Mouse (Mus musculus) intestine, postnatal 0 days (tissue): ENCODE data around the gene Cbln4. TPM values are rescaled to one million over a fixed set of nuclear protein-coding genes. Genes with fewer than 3 reads are reported as not detected.
A peak's percentile ranks its signal among the peaks of the same experiment; 100 is the strongest.

ENCODE experiments used
- ATAC-seq: fragments of 200-750 bp; cut with Nextera tagmentation; 2 replicates; pipeline ENCODE4 v1.8.0; 2017; ENCODE audit warnings: mild to moderate bottlenecking, moderate TSS enrichment, moderate library complexity
- H3K27ac ChIP-seq: fragments of 300-500 bp; sonication (generic); 2 replicates; pipeline ENCODE4 v1.5.1; 2014; ENCODE audit warnings: mild to moderate bottlenecking, low read depth, low read length, moderate library complexity
- H3K27me3 ChIP-seq: fragments of 300-500 bp; sonication (generic); replicated peaks from 2 replicates; pipeline ENCODE4 v1.6.1; 2014; ENCODE audit warnings: low read length, mixed read lengths; ENCODE audit not compliant: control insufficient read depth, insufficient read depth
- H3K36me3 ChIP-seq: fragments of 300-500 bp; sonication (generic); 2 replicates; pipeline ENCODE4 v1.6.1; 2014; ENCODE audit warnings: mild to moderate bottlenecking, moderate library complexity; ENCODE audit not compliant: control insufficient read depth, insufficient read depth
- H3K4me1 ChIP-seq: fragments of 300-500 bp; sonication (generic); replicated peaks from 2 replicates; pipeline ENCODE4 v1.6.1; 2014; ENCODE audit warnings: antibody characterized with exemption, low read length, mixed read lengths; ENCODE audit not compliant: control insufficient read depth, insufficient read depth
- H3K4me2 ChIP-seq: fragments of 300-500 bp; sonication (generic); replicated peaks from 2 replicates; pipeline ENCODE4 v1.6.1; 2014; ENCODE audit warnings: low read depth, mild to moderate bottlenecking, moderate library complexity
- H3K4me3 ChIP-seq: fragments of 300-500 bp; sonication (generic); 2 replicates; pipeline ENCODE4 v1.5.1; 2014; ENCODE audit warnings: low read depth, low read length
- H3K9ac ChIP-seq: fragments of 300-500 bp; sonication (generic); 2 replicates; pipeline ENCODE4 v1.6.1; 2014; ENCODE audit warnings: mild to moderate bottlenecking, low read depth, low read length
- H3K9me3 ChIP-seq: fragments of 300-500 bp; sonication (generic); 2 replicates; pipeline ENCODE4 v1.6.1; 2016; ENCODE audit warnings: mixed run types; ENCODE audit not compliant: control insufficient read depth
- CTCF ChIP-seq: sonication (generic); IDR thresholded peaks from 2 replicates; pipeline ENCODE4 v1.5.1; 2016; ENCODE audit warnings: low read depth, mild to moderate bottlenecking, control low read depth, antibody characterized with exemption, moderate library complexity
- WGBS: fragments of 180-500 bp; shearing (Covaris S2); extraction: QIAGEN DNeasy Blood & Tissue Kit; methylation state at CpG from one replicate; pipeline ENCODE4 v1.1.7; 2014; 5-methylcytosine and 5-hydroxymethylcytosine counted together
- polyA plus RNA-seq: library from polyadenylated mRNA; unstranded; fragments of >200 nt; fragmentation: Nextera tagmentation; extraction: Ambion mirVana; gene quantifications from 2 replicates; pipeline ENCODE4 v1.2.1, GENCODE M21; 2015

Cbln4 gene
- polyA plus RNA-seq, 1 experiment from 2014 or later: 0.33 TPM

- peaks cover 25% of the 10 kb centered on the region for H3K27me3 ChIP-seq
- H3K4me3 ChIP-seq: no peak overlapping the region
- H3K4me1 ChIP-seq: no peaks in the 10 kb centered on the region
- no peak overlapping the region for H3K4me2 ChIP-seq
- H3K9ac ChIP-seq: no peak overlapping the region
- H3K9me3 ChIP-seq: no peaks in the 10 kb centered on the region
- 41% methylated on average over 7 of the region's 7 CpGs for WGBS
- no peak overlapping the region for H3K27ac ChIP-seq
- no peak for TF ChIP-seq CTCF
- no peak for ATAC-seq
- H3K36me3 ChIP-seq: no peaks in the 10 kb centered on the region
Measured at GRCm38 (mm10) chr2:172046002-172046401, 2.7 kb upstream of the Cbln4 start.

- no peaks in the 10 kb centered on the region for H3K4me1 ChIP-seq
- H3K4me2 ChIP-seq: peak overlapping the region; percentile 17; the same call in 1 of the 2 replicates
- no peak overlapping the region for H3K27ac ChIP-seq
- WGBS: under 1% methylated on average over 46 of the region's 46 CpGs
- H3K9me3 ChIP-seq: no peaks in the 10 kb centered on the region
- no peaks in the 10 kb centered on the region for H3K36me3 ChIP-seq
- no peak overlapping the region for H3K4me3 ChIP-seq
- ATAC-seq: no peak
- peaks cover 29% of the 10 kb centered on the region for H3K27me3 ChIP-seq
- no peak overlapping the region for H3K9ac ChIP-seq
- no peak for TF ChIP-seq CTCF
Measured at GRCm38 (mm10) chr2:172042607-172043234, 545 bp downstream of the Cbln4 start.

GRCm38 (mm10) chr2:172042125-172042524 is 1.1 kb downstream of the Cbln4 start:
- TF ChIP-seq CTCF: peak; percentile 53
- H3K36me3 ChIP-seq: no peaks in the 10 kb centered on the region
- WGBS: under 1% methylated on average over 34 of the region's 34 CpGs
- H3K4me1 ChIP-seq: no peaks in the 10 kb centered on the region
- ATAC-seq: peak; percentile 59
- no peak overlapping the region for H3K27ac ChIP-seq
- no peak overlapping the region for H3K4me3 ChIP-seq
- no peak overlapping the region for H3K4me2 ChIP-seq
- no peak overlapping the region for H3K9ac ChIP-seq
- no peaks in the 10 kb centered on the region for H3K9me3 ChIP-seq
- H3K27me3 ChIP-seq: peaks cover 29% of the 10 kb centered on the region

GRCm38 (mm10) chr2:172040859-172041258 is 2.4 kb downstream of the Cbln4 start:
- Histone ChIP-seq H3K9ac (no peak overlapping the region), H3K9me3 (no peaks in the 10 kb centered on the region), H3K4me1 (no peaks in the 10 kb centered on the region), H3K27me3 (peaks cover 29% of the 10 kb centered on the region), H3K4me3 (no peak overlapping the region), H3K36me3 (no peaks in the 10 kb centered on the region), H3K4me2 (no peak overlapping the region), H3K27ac (no peak overlapping the region)
- ATAC-seq: no peak
- TF ChIP-seq CTCF: no peak
- WGBS: 69% methylated on average over 10 of the region's 10 CpGs

- no peak overlapping the region for H3K27ac ChIP-seq
- no peak for ATAC-seq
- no peak overlapping the region for H3K9ac ChIP-seq
- H3K4me1 ChIP-seq: no peaks in the 10 kb centered on the region
- peaks cover 29% of the 10 kb centered on the region for H3K27me3 ChIP-seq
- no peaks in the 10 kb centered on the region for H3K36me3 ChIP-seq
- TF ChIP-seq CTCF: no peak
- no peak overlapping the region for H3K4me3 ChIP-seq
- WGBS: 86% methylated on average over 5 of the region's 5 CpGs
- H3K4me2 ChIP-seq: no peak overlapping the region
- H3K9me3 ChIP-seq: no peaks in the 10 kb centered on the region
Measured at GRCm38 (mm10) chr2:172039601-172040000, 3.7 kb downstream of the Cbln4 start.

- H3K9me3 ChIP-seq: no peaks in the 10 kb centered on the region
- no peak overlapping the region for H3K27ac ChIP-seq
- H3K27me3 ChIP-seq: no peaks in the 10 kb centered on the region
- H3K36me3 ChIP-seq: no peaks in the 10 kb centered on the region
- 19% methylated on average over 5 of the region's 5 CpGs for WGBS
- no peak overlapping the region for H3K4me2 ChIP-seq
- no peak for ATAC-seq
- no peak for TF ChIP-seq CTCF
- H3K4me1 ChIP-seq: no peaks in the 10 kb centered on the region
- H3K9ac ChIP-seq: no peak overlapping the region
- H3K4me3 ChIP-seq: no peak overlapping the region
Measured at GRCm38 (mm10) chr2:172034281-172034680, 9.0 kb downstream of the Cbln4 start.
